Mouse (Mus musculus): ENCODE data around the gene Aldh3a1. TPM values are rescaled to one million over a fixed set of nuclear protein-coding genes. Genes with fewer than 3 reads are reported as not detected.

Aldh3a1 gene
- polyA plus RNA-seq, 1 experiment from 2014 or later: 0.19 TPM

- no peak for ATAC-seq (replicated peaks)
- WGBS: 85% methylated on average over 10 of the region's 10 CpGs
- no peaks in the 10 kb centered on the region for H3K36me3 ChIP-seq (replicated peaks)
- no peak overlapping the region for H3K27ac ChIP-seq
- no peak overlapping the region for H3K9ac ChIP-seq
- H3K4me2 ChIP-seq: no peak overlapping the region
- no peaks in the 10 kb centered on the region for H3K4me1 ChIP-seq
- no peaks in the 10 kb centered on the region for H3K9me3 ChIP-seq
- no peaks in the 10 kb centered on the region for H3K27me3 ChIP-seq (replicated peaks)
- H3K4me3 ChIP-seq: no peak overlapping the region
Measured at GRCm38 (mm10) chr11:61224907-61225306, 17.6 kb downstream of the Aldh3a1 start.

DNA sequence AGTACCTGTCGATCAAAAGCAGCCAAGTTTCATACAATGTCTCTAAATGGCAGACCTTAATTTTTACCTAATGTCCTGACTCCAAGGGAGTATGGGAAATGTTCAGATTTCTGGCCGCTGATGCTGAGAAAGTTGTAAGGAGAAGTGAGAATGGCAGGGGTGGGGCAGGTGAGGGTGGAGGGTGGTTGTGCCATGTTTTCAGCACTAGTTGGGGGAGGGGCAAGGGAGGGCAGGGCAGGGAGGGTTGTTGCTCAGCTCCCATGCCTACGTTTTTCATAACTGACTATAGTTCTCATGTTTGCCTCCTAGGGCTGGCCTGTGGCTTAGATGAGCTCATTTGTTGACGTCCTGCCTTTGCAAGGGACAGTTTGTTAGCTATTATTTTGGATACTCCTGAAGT, 18.2 kb downstream of the Aldh3a1 start:
- ATAC-seq (replicated peaks): no peak
- Histone ChIP-seq H3K27me3 (replicated peaks) (no peaks in the 10 kb centered on the region), H3K27ac (no peak overlapping the region), H3K9ac (no peak overlapping the region), H3K4me2 (no peak overlapping the region), H3K36me3 (replicated peaks) (no peaks in the 10 kb centered on the region), H3K4me3 (no peak overlapping the region), H3K4me1 (no peaks in the 10 kb centered on the region), H3K9me3 (no peaks in the 10 kb centered on the region)
- WGBS: 80% methylated on average over 4 of the region's 4 CpGs

DNA sequence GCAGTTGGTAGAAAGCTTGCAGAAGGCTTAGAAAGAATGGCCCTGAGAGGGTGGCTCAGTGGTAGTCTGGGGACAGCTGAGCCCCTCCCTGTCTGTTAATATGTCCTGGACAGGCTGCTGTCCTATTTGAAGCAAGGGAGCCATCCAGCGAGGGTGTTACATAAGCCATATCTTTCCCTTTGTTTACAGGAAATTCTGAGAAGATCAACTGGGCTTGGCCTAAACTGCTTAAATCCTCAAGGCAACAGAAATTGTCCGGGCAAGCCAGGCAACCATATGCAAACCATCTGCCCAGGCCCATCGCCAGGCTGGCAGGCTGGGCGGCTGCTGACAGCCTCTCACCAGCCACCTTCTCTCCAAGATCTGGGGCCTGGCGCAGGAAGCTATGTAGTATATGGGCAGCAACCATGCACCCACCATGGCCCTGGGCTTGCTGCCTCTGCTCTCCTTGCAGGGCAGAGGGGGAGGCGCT, 18.6 kb downstream of the Aldh3a1 start:
- Histone ChIP-seq H3K27ac (no peak overlapping the region), H3K27me3 (replicated peaks) (no peaks in the 10 kb centered on the region)
- 82% methylated on average over 6 of the region's 6 CpGs for WGBS

DNA sequence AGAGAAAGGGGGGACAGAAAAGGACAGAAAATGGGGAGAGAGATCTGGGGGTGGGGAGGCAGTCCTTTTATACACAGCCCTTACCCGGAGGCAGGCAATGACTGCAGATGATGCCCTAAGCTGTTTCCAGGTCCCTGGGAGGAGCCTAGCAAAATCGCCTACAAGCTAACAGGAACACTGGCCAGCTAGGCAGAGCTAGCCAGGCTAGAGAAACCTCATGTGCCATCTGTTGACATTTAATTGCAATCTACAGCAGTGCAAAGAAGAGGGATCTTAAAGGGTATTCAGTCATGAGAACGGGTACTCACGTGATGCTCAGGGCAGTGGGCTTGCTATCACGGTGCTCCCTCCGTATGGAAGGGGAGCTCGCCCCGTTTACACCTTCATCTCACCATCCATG, 20.5 kb downstream of the Aldh3a1 start:
- no peak for ATAC-seq (replicated peaks)
- Histone ChIP-seq H3K36me3 (replicated peaks) (no peaks in the 10 kb centered on the region), H3K4me2 (no peak overlapping the region), H3K27ac (no peak overlapping the region), H3K9ac (no peak overlapping the region), H3K9me3 (no peaks in the 10 kb centered on the region), H3K27me3 (replicated peaks) (no peaks in the 10 kb centered on the region), H3K4me3 (no peak overlapping the region), H3K4me1 (0 out of 2 replicates have a peak, but pooled peaks cover 8% of the 10 kb centered on the region)
- 82% methylated on average over 8 of the region's 8 CpGs for WGBS

More for the DNA sequence above, 18.6 kb downstream of the Aldh3a1 start:
- Histone ChIP-seq H3K4me2 (no peak overlapping the region), H3K4me3 (no peak overlapping the region), H3K9ac (no peak overlapping the region), H3K4me1 (0 out of 2 replicates have a peak, but pooled peaks cover under 1% of the 10 kb centered on the region), H3K36me3 (replicated peaks) (no peaks in the 10 kb centered on the region), H3K9me3 (no peaks in the 10 kb centered on the region)
- ATAC-seq (replicated peaks): no peak

DNA sequence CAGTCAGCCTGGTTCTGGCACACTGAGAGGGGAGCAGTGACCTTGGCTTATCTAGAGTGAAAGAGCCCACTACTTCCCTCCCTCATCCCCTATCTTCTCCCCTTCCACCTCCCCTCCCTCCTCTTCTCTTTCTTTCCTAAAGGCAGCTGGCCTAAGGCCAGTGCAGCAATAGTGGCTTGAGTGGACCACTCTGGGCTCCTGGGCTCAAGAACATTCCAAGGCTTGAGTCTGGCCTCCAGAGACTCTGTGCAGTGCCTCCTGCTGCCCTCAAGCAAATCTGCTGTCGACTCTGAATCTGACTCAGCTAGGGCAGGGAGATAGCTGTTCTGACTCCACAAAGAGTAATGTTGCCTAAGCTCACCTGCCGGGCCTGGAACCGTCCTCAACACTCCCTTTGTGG, 21.1 kb downstream of the Aldh3a1 start:
- H3K4me3 ChIP-seq: no peak overlapping the region
- no peaks in the 10 kb centered on the region for H3K9me3 ChIP-seq
- H3K36me3 ChIP-seq (replicated peaks): no peaks in the 10 kb centered on the region
- no peak overlapping the region for H3K9ac ChIP-seq
- 0 out of 2 replicates have a peak, but pooled peaks cover 8% of the 10 kb centered on the region for H3K4me1 ChIP-seq
- WGBS: 68% methylated on average over 3 of the region's 3 CpGs
- no peak overlapping the region for H3K27ac ChIP-seq
- no peaks in the 10 kb centered on the region for H3K27me3 ChIP-seq (replicated peaks)
- no peak overlapping the region for H3K4me2 ChIP-seq
- no peak for ATAC-seq (replicated peaks)

- H3K4me1 ChIP-seq: 0 out of 2 replicates have a peak, but pooled peaks cover 8% of the 10 kb centered on the region
- no peak overlapping the region for H3K27ac ChIP-seq
- no peak overlapping the region for H3K9ac ChIP-seq
- no peak overlapping the region for H3K4me3 ChIP-seq
- ATAC-seq (replicated peaks): peak; percentile 50; the same call in 1 of the 2 replicates
- no peaks in the 10 kb centered on the region for H3K27me3 ChIP-seq (replicated peaks)
- H3K36me3 ChIP-seq (replicated peaks): no peaks in the 10 kb centered on the region
- WGBS: 14% methylated on average over 9 of the region's 9 CpGs
- peak overlapping the region; percentile 21 for H3K4me2 ChIP-seq
- H3K9me3 ChIP-seq: no peaks in the 10 kb centered on the region
Measured at GRCm38 (mm10) chr11:61231329-61231728, 24.0 kb downstream of the Aldh3a1 start.

- 0 out of 2 replicates have a peak, but pooled peaks cover 8% of the 10 kb centered on the region for H3K4me1 ChIP-seq
- no peak overlapping the region for H3K4me2 ChIP-seq
- no peak for ATAC-seq (replicated peaks)
- no peak overlapping the region for H3K4me3 ChIP-seq
- H3K9ac ChIP-seq: no peak overlapping the region
- no peak overlapping the region for H3K27ac ChIP-seq
- H3K36me3 ChIP-seq (replicated peaks): no peaks in the 10 kb centered on the region
- WGBS: 62% methylated on average over 5 of the region's 5 CpGs
- no peaks in the 10 kb centered on the region for H3K9me3 ChIP-seq
- H3K27me3 ChIP-seq (replicated peaks): no peaks in the 10 kb centered on the region
Measured at GRCm38 (mm10) chr11:61234174-61234573, 26.8 kb downstream of the Aldh3a1 start.

- no peaks in the 10 kb centered on the region for H3K27me3 ChIP-seq (replicated peaks)
- H3K4me1 ChIP-seq: 0 out of 2 replicates have a peak, but pooled peaks cover 7% of the 10 kb centered on the region
- WGBS: 88% methylated on average over 3 of the region's 3 CpGs
- H3K36me3 ChIP-seq (replicated peaks): no peaks in the 10 kb centered on the region
- ATAC-seq (replicated peaks): no peak
- H3K9me3 ChIP-seq: no peaks in the 10 kb centered on the region
- no peak overlapping the region for H3K9ac ChIP-seq
- no peak overlapping the region for H3K4me3 ChIP-seq
- H3K4me2 ChIP-seq: no peak overlapping the region
- H3K27ac ChIP-seq: no peak overlapping the region
Measured at GRCm38 (mm10) chr11:61236015-61236414, 28.7 kb downstream of the Aldh3a1 start.

- peaks cover 4% of the 10 kb centered on the region for H3K36me3 ChIP-seq (replicated peaks)
- no peak for ATAC-seq (replicated peaks)
Measured at GRCm38 (mm10) chr11:61244406-61244805, 37.1 kb downstream of the Aldh3a1 start.

GRCm38 (mm10) chr11:61251741-61252140, 44.4 kb downstream of the Aldh3a1 start:
- Histone ChIP-seq H3K4me2 (no peak overlapping the region), H3K36me3 (replicated peaks) (peaks cover 34% of the 10 kb centered on the region), H3K4me1 (no peaks in the 10 kb centered on the region), H3K9ac (no peak overlapping the region), H3K27ac (no peak overlapping the region), H3K9me3 (no peaks in the 10 kb centered on the region), H3K27me3 (replicated peaks) (no peaks in the 10 kb centered on the region), H3K4me3 (no peak overlapping the region)
- no peak for ATAC-seq (replicated peaks)
- WGBS: 72% methylated on average over 10 of the region's 10 CpGs

More at GRCm38 (mm10) chr11:61244406-61244805, 37.1 kb downstream of the Aldh3a1 start:
- H3K27me3 ChIP-seq (replicated peaks): no peaks in the 10 kb centered on the region
- no peak overlapping the region for H3K27ac ChIP-seq
- H3K4me3 ChIP-seq: no peak overlapping the region
- 88% methylated on average over 7 of the region's 7 CpGs for WGBS
- H3K4me2 ChIP-seq: no peak overlapping the region
- no peaks in the 10 kb centered on the region for H3K4me1 ChIP-seq
- H3K9ac ChIP-seq: no peak overlapping the region
- no peaks in the 10 kb centered on the region for H3K9me3 ChIP-seq

DNA sequence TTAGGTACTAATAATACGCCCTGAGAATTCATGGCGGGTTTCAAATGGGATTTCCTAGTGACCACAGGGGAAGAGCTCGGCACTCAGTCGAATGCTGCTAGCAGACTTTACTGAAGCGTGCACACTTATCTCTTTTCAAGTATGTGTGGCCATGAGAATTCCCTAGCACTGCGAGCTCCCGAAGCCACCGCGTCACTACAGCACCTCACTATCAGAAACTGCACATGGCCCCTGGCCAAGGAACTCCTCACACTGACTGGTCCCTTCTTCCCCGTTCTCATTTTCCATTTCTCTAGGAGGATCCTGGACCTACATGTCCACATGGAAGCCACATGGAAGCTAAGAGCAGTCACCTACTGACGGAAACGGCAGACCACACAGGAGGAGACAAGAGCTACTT, 45.5 kb downstream of the Aldh3a1 start:
- Histone ChIP-seq H3K27me3 (replicated peaks) (no peaks in the 10 kb centered on the region), H3K4me2 (no peak overlapping the region), H3K27ac (no peak overlapping the region), H3K9ac (no peak overlapping the region), H3K9me3 (no peaks in the 10 kb centered on the region), H3K4me3 (no peak overlapping the region), H3K4me1 (no peaks in the 10 kb centered on the region), H3K36me3 (replicated peaks) (peaks cover 34% of the 10 kb centered on the region)
- ATAC-seq (replicated peaks): no peak
- WGBS: 94% methylated on average over 12 of the region's 12 CpGs

- H3K36me3 ChIP-seq (replicated peaks): peaks cover 29% of the 10 kb centered on the region
- no peak for ATAC-seq (replicated peaks)
Measured at GRCm38 (mm10) chr11:61259106-61259505, 51.8 kb downstream of the Aldh3a1 start.

DNA sequence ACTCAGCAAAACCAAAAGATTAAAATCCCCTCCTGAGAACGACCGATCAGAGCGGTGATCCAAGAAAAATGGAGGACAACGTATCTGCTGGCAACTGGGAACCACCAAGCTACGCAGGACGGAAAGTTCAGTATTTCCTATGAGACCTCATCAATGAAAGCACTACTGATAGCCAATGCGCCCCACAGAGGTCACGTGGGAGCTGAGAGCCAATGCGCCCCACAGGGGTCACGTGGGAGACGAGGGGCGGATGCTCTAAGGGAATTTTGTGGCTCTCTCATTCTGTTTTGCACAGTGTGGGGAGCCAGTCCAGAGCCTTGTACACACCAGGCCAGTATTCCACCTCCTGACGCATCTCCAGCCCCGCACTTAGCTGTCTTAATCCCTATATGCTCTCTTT, 55.2 kb downstream of the Aldh3a1 start:
- WGBS: 91% methylated on average over 14 of the region's 14 CpGs
- H3K27ac ChIP-seq: no peak overlapping the region
- H3K36me3 ChIP-seq (replicated peaks): peaks cover 13% of the 10 kb centered on the region; the same call in 1 of the 2 replicates
- H3K4me2 ChIP-seq: no peak overlapping the region
- H3K9me3 ChIP-seq: no peaks in the 10 kb centered on the region
- H3K4me1 ChIP-seq: peaks cover 10% of the 10 kb centered on the region
- ATAC-seq (replicated peaks): no peak
- no peak overlapping the region for H3K4me3 ChIP-seq
- H3K27me3 ChIP-seq (replicated peaks): no peaks in the 10 kb centered on the region
- H3K9ac ChIP-seq: no peak overlapping the region

More at GRCm38 (mm10) chr11:61259106-61259505, 51.8 kb downstream of the Aldh3a1 start:
- H3K9me3 ChIP-seq: no peaks in the 10 kb centered on the region
- H3K4me3 ChIP-seq: no peak overlapping the region
- H3K27me3 ChIP-seq (replicated peaks): no peaks in the 10 kb centered on the region
- H3K27ac ChIP-seq: no peak overlapping the region
- no peaks in the 10 kb centered on the region for H3K4me1 ChIP-seq
- 89% methylated on average over 6 of the region's 6 CpGs for WGBS
- no peak overlapping the region for H3K4me2 ChIP-seq
- H3K9ac ChIP-seq: no peak overlapping the region

Data from midbrain, embryonic 15.5 days (tissue).